Mouse (Mus musculus) ovary, adult 18-20 months (tissue): ENCODE data around the gene Stard5.

Source experiments
- DNase-seq: peaks from one replicate; pipeline ENCODE4 v3.0.0; 2022; ENCODE audit warnings: low spot score, mixed read lengths

Stard5 gene

DNA sequence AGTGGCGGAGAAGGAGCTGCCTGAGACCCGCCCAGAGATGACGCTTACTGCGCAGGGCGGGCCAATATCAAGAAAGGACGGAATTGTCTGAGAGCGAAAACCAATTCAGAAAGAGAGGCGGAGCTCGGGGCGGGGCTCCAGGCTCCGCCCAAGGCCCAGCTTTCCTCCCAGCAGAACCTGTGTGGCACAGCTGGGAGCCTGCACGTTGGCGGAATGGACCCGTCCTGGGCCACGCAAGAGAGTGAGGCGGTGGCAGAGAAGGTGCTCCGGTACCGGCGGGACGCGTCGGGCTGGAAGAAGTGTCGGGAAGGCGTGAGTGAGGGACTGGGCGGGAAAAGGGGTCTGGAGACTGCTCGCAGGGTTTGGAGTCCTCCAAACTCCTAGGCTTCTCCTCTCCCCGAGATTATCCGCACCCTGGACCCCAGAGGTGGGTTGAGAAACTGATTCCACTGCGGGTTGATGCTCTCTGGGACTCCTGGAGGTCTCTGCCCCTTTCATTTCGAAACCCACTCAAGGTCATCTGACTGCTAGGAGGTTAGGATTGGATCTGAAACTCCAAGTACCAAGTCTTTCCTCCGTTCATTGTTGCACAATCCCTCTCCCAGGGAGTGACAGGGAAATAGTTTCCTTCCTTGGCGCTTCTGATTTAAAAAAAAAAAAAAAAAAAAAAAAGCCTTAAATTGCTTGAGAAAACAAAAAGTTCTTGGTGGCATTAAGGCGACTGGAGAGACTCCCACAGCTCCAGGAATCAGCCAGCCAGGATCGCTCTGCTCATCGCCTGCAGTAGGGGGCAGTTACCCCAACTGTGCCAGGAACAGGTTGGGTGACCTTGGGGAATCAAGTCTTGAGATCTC lies at the start of gene Stard5:
Gene Stard5 (plus strand): TSS at position 132 of the 854 bp plus-strand sequence.
- peak; percentile 90 for DNase-seq

DNA sequence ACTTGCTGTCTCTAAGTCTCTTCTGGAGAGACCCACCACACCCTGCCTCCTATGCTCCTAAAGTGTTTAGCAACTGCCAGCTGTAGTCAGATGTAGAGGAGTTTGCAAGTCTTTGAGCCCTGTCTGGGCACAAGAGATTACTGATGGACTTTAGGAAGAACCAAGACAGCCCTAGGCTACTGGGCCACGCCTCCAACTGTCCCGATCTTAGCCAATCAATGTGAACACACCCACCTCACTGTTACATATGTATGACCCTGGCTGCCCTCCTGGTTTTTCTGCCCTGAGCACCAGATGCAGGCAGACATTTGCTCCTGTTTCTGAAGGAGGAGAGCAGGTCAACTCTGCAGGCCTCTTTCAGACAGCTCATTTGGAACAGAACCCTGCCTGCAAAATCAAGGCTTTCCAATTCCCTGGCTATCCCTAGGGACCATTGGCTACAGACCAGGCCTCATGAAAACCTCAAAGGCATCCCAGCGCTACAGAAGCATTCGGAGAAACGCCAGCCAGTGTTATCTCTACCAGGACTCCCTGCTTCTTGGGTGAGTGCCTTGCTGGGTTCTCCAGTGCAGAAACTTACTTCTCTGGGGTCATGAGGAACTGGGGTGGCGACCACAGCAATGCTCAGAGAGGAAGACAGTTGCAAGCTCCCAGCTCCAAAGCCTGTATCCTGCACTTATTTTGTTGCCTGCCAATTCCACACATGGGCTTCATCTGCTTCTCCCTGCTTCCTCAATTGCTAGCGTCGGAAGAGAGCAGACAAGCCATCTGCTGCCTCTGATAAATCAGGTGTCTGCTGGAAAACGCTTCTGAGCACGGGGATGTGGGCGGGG lies 46.9 kb upstream of the Stard5 start, which contains the start of gene Tmc3:
Gene Tmc3 (plus strand): TSS at position 289 of the 833 bp plus-strand sequence.
- peak; percentile 21 for DNase-seq

DNA sequence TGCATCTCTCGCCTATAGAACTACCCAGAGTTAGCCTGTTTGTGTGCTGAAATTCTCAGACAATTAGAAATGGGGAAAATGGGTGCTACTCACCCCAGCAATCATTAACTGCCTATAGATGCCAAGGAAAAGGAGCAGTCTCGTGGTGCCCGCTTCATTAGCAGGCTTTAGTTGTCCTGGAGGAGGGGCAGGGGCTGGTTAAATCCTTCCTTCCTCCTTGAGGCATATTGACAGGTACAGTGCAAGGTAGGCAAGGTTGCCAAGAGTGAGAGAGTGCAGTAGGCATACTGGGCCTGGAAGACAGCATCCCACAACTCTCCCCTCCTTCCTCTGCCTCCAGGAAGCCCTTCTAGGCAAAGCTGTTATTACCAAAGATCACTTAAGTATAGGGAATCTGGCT lies 37.7 kb upstream of the Stard5 start:
- DNase-seq, result no peak

DNA sequence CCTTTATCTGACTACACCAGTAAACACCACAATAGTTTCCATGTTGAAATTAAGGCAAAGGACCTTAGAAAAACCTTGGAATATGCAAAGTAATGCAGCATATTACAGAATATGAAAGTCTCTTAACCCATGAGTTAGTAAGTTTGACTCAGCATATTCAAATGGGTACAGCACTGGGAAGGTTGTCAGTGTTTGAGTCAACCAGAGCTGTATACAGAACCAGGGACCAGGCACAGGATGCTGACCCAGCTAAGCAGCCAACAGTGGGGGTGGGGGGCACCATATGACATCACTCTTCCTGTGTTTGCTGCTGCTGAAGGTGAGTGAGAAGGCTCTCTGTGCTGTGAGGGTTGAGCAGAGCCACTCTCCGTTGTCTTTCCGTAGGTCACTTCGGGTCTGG lies 34.7 kb upstream of the Stard5 start:
- no peak for DNase-seq

DNA sequence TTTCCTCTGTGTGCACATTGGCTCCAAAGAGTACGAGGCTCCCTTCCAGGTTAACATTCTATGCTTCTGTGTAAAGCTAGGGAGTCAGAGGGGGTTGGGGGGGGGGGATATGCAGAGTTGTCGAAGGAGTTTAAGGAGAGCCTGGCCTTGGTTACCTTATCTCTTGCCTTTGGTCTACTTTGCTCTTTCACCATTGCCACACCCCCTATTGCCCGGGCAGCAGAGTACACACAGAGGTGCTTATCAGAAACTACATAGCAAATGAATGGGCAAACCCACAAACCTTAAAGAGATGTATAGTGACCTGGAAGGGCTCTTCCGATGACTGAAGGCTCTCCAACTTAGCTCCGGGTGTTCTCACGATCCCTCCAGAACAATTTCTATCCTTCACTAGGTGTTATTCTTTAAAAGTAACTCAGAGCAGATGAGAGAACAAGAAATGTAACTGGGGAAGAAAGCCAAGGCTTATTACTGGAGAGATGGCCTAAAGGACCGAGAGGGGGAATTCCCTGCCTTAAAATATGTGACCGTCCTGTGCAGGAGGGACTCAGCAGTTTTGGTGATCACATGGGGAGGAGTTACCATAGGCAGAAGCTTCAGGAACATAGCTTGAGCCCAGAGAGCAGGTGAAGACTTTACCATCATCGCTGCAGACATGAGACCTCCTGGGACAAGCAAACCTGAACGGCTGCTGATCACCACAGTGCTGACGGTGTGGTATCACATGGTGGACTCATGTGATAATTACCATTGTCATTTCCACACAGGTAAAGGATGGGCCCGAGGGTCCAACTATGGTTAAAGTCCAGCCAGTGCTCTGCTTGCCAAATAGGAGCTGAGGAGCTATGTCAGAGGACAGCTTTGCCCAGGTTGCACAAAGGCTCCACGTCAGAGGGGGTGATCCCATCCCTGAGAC lies 32.5 kb upstream of the Stard5 start:
- DNase-seq, result no peak

DNA sequence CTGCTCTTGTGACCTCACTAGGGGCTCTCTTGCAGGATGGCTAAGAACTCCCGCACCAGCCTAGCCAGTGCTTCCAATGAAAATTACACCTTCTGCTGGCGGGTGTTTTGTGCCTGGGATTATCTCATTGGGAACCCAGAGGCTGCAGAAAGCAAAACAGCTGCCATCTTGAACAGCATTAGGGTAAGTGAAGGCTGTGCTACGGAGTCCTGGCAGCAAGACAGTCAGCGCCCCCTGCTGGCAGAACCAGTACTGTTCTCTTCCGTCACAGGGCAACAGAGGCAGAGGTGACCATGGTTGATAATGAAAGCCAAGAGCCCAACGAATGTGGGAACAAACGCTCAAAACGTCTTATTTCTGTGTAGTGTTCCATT lies 31.9 kb upstream of the Stard5 start:
- no peak for DNase-seq

DNA sequence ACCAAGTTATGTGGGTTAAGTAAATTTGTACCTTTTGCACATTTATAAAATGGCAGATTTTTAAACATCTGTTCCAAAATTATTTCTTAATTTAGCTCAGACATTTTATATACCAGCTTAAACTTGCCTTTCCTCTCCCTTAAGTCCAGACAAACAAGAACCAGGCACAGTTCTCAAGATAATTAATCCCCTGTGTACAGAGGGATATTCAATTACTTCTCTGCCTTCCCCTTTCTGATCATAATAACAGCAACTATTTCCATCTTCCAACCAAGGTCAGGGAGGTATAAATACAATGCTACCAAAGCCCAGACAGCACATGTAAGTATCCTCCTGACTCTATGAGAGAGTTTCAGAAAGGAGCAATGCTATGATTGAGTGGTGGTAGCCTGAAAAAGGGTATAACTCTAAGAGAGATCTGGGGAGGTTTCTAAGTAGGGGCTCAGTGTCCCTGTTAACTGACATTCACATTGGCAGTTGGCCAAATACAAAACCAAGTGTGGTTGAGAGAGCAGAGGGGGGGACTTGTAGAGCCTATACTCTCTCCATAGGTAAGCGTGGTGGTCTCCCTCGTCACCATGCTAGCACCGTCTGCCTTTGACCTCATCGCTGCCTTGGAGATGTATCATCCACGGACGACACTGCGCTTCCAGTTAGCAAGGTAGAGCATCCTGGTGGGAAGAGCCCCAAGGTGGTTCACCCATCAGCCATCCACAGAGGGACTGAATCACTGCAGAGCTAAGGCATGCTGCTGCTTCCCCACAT lies 27.4 kb upstream of the Stard5 start:
- no peak for DNase-seq

DNA sequence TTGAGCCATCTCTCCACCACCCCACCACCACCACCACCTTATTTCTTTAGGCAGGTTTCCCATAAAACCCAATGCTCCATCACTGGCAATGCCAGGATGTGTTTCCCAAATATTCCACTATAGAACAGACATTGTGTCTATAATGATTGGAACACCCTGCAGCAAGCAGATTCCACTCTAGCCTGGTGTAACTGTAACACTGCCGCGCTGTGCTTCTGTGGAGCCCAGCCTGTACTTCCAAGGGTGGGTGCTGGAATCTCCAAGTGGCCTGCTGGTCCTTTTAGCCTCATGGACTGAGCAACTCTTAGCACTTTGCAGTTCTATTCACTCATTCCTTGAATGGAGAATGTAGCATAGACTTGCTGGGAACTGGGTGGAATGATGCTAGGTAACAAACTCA lies 25.0 kb upstream of the Stard5 start:
- DNase-seq, result no peak

DNA sequence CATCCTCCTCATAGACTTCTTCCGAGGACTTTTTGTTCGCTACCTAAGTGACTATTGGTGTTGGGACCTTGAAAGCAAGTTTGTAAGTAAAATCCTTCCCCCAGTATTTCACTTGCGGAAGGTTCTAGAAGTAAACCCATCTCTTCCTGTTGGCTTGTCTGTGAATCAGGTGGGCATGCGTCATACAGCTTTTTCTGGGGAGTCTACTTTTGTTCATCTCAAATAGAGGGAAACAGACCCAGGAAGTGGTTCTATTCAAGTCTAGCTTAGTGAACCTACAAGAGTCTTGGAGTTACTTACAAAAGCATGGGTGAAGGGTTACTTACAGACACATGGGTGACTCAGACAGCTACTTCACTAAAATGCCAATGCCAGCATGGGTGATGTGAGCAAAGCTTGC lies 21.9 kb upstream of the Stard5 start:
- DNase-seq, result no peak

DNA sequence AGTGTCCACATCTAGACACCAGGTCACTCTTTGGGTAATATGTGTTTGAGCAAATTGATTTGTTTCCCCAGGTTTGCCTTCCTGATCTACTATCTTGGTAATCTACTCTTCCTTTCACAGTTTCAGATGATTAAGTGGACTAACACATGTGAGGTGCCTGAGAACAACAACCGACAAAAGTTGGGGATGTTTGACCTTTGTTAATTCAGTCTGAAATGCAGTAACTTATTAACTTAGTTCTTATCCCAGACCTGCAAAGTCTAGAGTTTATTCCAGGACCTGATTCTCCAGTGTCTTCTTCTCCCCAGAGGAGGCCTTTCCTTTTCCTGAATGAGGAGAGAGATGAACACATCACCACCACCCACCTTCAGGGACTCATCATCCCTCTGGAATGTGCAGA lies 19.9 kb upstream of the Stard5 start:
- no peak for DNase-seq

DNA sequence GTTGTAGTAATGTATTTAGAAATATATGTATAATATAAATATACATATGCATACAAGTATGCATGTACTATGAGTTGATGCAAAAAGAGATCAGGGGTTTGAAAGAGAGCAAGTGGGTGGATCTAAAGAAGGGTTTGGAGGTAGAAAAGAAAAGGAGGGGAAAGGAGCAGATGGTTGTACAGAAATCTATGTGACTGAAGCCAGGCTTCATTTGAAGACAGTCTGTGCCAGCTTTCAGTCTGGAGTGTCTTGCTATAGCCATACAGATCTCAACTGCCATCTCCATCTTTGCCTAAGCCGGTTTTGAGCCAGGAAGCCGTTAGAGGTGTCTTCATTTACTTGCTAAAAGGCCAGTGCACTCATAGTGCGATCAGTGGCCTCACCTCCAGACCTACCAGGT lies 16.5 kb upstream of the Stard5 start:
- DNase-seq, result no peak

DNA sequence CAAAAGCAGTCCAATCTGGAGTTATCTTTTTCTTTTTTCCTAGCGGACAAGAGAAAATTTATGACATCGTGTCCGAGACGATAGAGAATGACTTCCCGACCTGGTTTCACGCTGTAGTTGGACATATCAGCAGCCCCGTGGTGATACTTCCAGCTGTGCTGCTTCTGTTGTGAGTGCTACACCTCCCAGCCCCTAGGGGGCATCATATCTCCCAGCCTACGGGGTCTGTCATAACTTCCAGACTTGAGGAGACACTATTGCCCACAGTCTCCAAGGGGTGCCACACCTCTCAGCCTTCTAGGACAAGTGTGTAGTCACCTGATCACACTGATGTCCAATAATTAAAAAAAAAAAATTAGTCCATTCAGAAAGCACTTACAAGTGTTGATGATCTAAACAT lies 15.9 kb upstream of the Stard5 start:
- DNase-seq, result no peak

DNA sequence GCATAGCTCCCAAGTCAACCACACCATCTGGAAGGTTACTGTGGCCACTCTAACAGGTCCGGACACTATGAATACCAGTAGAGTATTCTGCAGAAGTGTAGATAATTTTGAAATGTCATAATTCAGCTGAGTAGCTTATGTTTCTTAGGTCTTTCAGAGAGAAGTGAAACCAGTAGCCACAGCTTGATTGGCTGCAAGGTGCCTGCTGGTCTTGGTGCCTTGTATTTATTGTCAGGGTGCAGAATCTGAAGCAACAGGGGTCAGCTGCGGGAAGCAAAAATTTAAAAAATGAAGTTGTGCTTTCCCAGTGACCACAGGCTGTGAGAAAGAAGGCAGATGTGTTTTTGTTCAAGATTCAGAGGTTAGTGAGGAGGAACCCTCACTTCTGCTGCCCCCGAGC lies 15.5 kb upstream of the Stard5 start:
- no peak for DNase-seq

DNA sequence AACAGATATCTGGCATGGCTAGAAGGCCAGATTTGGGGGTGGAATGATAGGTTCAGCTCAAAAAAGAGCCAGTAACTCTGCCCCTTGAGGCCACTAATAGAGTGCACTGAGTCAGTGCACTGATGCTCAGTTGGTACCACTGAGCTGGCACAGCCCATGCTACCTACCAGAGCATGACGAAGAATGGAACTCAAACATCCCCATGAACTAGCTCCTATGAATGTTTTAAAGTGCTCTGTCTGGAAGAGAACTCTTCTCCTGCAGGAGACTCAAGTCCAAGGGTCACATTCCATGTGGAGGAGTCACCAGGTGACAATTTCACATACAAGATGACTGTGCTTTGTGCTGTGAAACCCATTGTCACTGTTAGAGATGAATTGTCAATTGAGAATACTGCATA lies 13.1 kb upstream of the Stard5 start:
- no peak for DNase-seq

DNA sequence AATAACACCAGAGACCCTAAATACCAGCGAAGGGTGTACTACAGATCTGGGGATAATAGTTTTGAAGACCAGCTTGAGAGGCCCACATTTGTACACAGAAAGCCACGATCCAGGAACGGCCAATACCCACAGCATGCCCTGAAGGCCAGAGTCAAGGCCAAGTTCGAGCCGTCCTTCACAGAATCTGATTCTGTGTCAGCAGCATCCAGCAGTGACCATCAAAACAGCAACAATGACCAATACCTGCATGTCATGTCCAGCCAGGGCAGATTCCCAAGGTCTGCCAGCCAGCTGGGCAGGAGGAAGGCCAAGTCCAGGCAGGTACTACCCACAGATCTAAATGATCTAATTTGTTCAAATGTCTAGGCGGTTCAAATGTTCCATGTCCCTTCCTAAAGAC lies 9.2 kb upstream of the Stard5 start:
- DNase-seq, result peak; percentile 37

DNA sequence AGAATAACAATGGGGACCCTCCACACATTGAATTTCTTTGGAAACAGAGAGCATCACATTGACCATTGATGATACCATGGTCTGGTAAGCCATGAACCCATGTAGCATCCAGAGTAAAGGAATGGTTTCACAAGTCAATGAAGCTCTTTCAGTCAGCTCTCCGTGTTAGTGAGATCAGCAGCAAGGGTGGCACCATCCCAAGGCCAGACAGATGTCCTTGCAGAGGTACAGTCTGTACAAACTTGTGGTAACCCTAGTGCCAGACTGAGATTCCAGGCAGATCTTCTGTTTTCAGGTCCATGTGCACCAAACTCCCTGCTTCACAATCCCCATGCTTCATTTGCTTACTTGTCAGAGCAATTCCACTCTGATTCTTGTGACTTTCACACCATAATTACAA lies 7.7 kb upstream of the Stard5 start:
- DNase-seq, result peak; percentile 50

DNA sequence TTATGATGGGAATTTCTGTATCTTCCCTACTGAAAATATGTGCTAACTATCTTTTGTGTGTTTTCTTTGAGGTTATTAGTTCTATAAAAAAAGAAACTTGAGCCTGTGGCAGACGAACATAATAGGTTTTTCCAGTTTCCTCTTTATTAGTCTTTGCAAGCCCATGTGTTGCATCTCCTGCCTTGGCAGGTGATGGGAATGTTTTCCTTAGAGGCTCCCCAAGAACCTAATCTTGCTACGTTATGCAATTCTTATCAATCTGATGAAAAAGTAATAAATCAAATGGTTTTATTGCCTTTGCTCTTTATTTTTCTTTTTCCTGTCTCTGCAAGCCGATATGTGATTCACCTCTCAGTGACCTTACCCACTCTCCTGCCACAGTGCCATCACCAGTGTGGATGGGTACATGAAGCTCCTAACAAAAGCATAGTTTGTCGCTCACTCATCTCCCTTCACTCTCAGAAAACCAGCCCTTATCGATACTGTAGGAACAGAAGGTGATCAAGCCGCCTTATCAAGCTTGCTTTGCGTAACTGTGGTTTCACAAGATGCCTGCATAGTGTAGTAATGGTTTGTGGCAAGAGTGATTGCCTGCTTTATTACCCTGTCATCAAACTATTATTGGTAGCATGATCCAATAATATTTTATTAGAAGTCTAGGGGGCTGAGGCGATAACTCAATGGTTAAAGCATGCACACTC lies 5.1 kb upstream of the Stard5 start:
- DNase-seq, result no peak

DNA sequence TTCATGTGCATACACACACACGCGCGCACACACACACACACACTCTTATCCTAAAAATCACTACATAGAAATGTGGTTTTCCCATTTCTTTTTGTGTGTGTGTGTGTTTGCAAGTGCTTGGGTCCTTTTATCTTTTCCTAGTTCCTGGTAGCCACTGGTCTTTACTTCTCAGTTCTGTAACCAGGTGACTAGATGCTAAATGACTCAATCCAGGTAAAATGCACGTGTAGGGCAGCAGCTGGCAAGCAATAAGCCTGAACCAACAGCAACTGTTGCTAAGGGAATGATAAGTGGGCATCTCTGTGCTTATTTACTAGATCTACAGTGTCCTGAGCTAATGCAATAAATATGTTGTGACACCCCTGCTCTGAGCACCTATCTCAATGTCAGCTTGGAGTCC lies 4.4 kb upstream of the Stard5 start:
- DNase-seq, result no peak

DNA sequence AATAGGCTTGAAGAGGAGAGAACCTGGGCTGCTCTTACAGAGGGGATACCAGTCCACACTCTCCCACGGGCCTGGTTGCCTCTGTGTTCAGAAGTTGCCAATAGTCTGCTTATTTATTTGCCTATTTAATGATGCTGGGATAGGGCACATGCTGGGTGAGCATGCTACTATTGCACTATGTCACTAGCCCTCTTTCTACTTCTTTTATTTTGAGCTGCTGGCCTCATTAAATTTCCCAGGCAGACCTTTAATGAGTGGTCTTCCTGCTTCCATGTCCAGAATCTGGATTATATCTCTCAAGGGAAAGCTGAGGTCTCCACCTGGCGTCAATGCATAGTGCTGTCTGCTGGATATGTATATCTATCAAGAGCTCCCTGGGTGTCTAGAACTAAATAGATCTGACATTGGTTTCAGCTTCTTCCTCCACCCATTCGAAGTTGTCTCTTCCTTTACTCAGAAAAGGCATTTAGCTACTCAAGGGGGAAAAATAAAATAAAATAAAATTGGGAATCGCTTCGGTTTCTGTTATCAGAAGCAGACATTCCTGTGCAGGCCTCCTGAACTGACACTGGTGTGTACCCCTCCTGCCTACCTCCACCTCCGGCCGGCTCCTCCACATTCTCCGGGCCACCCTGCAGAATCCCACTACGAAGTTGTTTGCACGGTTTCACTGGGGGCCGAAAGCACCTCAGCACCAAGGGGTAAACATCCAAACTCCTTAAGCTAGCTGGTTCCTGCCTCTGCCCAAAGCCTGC lies 509 bp upstream of the Stard5 start:
- DNase-seq, result no peak

DNA sequence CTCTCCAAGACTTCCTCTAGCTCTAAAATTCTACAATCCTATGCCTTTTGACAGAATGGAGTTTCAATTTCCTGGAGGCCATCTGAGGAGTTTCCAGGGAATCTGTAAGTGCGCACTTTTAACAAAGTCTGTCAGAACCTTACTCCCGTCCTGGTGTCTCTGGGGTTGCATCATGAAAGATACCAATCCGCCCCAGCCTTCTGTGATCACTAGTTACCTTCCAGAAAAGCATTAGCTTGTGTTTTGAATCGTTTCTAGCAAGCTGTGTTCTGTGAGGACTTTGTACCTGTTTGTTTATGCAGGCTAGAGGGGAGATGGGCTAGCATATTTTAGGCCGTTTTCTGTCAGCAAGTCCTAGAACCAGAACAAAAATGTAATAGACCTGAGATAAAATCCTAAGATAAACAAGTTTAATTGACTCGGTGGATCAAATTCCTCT lies 942 bp downstream of the Stard5 start:
- DNase-seq, result no peak
